Mouse (Mus musculus): ENCODE data around the gene Tescl. TPM values are rescaled to one million over a fixed set of nuclear protein-coding genes. Genes with fewer than 3 reads are reported as not detected.

The Tescl gene
- polyA plus RNA-seq, 1 experiment from 2014 or later, result not detected

DNA sequence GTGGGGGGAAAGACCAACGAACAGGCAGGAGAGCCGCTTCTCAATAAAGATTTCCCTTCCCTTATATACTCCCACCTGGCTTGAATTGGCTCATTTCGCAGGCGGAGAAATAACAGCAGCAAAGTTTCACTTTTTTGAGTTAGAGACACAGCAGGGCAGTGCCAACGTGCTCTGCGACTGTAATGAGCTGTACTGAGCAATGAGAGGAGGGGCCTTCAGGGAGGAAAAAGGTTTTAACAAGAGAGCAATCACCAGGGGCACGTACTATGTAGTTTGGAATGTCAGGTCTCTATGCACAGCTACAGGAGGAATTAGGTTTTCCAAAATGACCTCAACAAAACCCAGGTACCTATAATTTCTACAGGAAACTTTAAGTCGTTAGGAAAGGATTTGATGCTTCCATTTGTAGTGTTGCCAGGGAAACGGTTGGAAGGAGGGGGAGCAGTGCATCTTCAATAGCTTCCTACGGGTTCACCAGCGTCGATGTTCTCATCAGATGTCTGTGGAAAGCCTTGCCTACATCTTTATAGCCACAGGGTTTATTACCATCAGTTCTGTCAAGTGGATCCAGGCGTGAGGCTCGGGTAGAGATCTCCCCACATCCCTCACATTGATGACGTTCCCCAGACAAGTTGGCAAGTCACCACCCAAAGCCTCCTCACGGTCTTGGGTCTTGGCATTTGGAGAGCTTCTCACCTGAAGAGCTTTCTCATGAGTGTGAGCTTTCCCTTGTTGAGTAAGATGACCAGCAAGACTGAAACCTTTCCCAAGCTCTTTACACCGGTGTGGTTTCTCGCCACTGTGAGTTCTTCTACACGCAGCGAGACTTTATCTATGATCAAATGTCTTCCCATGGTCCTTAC, 7.2 kb downstream of the Tescl start:
- no peak overlapping the region for H3K9ac ChIP-seq
- no peak for ATAC-seq (ENCODE audit: insufficient read depth)
- H3K27me3 ChIP-seq, result peaks cover 22% of the 10 kb centered on the region
- H3K4me1 ChIP-seq (replicated peaks), result no peaks in the 10 kb centered on the region
- WGBS (ENCODE audit: insufficient replicate concordance), result 42% methylated on average over 20 of the region's 20 CpGs
- H3K27ac ChIP-seq (replicated peaks), result no peak overlapping the region
- peak overlapping the region; percentile 29; the same call in 1 of the 2 replicates for H3K4me2 ChIP-seq
- H3K4me3 ChIP-seq (replicated peaks), result no peak overlapping the region
- H3K9me3 ChIP-seq (replicated peaks), result no peaks in the 10 kb centered on the region
- H3K36me3 ChIP-seq (replicated peaks), result no peaks in the 10 kb centered on the region

DNA sequence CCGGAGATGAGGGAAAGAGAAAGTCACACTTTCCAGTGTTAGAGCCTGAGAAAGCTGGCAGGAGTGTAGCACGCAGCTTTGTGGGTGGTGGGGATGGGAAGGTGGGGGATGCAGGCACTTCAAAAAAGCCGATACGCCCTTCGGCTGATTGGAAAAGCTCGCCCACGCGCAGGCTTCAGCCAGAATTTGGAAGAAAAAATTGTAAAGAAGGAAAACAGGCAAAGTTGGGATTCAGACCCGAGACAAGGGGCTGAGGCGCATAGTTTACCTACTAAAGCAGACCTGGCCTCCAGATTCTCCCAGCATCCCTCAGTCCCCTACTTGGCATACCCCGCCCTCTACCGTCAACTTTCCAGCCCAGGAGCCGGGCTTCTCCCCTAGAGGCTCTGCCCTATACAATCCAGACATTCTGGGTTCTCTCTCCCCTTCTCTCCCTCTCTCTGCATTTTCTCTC, 8.0 kb downstream of the Tescl start:
- H3K4me3 ChIP-seq (replicated peaks), result no peak overlapping the region
- no peak for ATAC-seq (ENCODE audit: insufficient read depth)
- no peaks in the 10 kb centered on the region for H3K36me3 ChIP-seq (replicated peaks)
- no peaks in the 10 kb centered on the region for H3K4me1 ChIP-seq (replicated peaks)
- 16% methylated on average over 13 of the region's 13 CpGs for WGBS (ENCODE audit: insufficient replicate concordance)
- H3K4me2 ChIP-seq, result peak overlapping the region; percentile 29
- no peak overlapping the region for H3K27ac ChIP-seq (replicated peaks)
- H3K9ac ChIP-seq, result no peak overlapping the region
- H3K27me3 ChIP-seq, result peaks cover 22% of the 10 kb centered on the region
- no peaks in the 10 kb centered on the region for H3K9me3 ChIP-seq (replicated peaks)

DNA sequence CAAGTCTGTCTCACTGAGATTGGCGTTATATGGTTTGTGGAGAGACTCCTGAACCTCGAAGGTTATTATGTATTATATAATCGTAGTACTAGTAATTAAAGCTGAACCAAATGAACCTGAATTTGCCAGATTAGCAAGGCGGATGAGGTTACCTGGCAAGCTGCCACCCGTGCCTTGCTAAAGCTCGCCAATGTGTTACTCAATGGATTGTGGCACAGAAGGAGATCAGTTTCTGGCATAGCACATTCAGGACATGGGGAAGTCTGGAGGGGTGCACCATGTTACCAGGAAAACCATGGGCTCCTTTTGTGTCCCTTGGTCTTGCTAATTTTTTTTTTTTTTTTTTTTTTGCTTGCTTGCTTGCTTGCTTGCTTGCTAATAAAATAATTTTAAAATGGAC, 8.5 kb downstream of the Tescl start:
- no peak overlapping the region for H3K9ac ChIP-seq
- no peaks in the 10 kb centered on the region for H3K36me3 ChIP-seq (replicated peaks)
- H3K4me3 ChIP-seq (replicated peaks), result no peak overlapping the region
- ATAC-seq (ENCODE audit: insufficient read depth), result no peak
- no peaks in the 10 kb centered on the region for H3K4me1 ChIP-seq (replicated peaks)
- 74% methylated on average over 6 of the region's 6 CpGs for WGBS (ENCODE audit: insufficient replicate concordance)
- no peaks in the 10 kb centered on the region for H3K9me3 ChIP-seq (replicated peaks)
- H3K27me3 ChIP-seq, result peaks cover 22% of the 10 kb centered on the region
- H3K4me2 ChIP-seq, result no peak overlapping the region
- H3K27ac ChIP-seq (replicated peaks), result no peak overlapping the region

DNA sequence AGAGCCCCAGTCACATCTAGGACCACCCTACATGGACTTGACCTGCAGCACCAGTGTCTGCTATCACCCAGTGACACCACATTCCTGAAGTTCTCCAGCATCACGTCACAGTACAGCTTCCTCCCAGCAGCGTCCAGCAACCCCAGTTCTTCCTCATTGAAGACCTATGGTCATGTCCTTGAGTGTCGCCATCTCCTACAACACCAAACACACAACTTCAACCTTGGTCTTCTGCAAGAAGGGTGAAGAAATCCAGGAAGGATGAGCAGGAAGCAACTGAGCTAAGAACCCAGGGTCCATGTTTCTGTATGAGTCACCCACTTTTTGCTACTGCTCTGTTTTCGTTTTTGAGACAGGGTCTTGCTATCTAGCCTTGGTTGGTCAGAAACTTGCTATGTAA, 11.1 kb downstream of the Tescl start:
- no peak for ATAC-seq (ENCODE audit: insufficient read depth)
- Histone ChIP-seq H3K27me3 (peaks cover 22% of the 10 kb centered on the region), H3K27ac (replicated peaks) (no peak overlapping the region), H3K9ac (no peak overlapping the region), H3K4me3 (replicated peaks) (no peak overlapping the region), H3K36me3 (replicated peaks) (no peaks in the 10 kb centered on the region), H3K4me1 (replicated peaks) (no peaks in the 10 kb centered on the region), H3K9me3 (replicated peaks) (no peaks in the 10 kb centered on the region), H3K4me2 (no peak overlapping the region)
- WGBS (ENCODE audit: insufficient replicate concordance), result 68% methylated on average over 4 of the region's 4 CpGs

DNA sequence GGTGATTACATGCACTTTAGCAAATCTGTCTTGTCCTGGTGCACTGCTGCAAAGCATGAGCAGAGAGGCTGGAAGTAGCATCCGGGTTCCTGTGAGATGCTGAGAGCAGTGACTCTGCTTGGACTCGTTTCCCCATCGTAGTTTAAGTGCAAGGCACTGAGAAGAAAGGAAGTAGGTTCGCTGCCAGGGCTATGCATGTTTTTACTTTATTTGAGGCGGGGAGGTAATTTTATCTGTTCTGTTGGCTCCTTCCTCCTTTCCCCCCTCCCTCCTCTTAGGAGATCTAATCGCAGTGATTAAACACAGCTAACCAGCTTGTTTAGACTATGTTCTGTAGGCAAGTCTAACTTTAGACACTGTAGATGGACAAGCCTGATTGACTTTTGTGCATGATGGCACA, 14.8 kb downstream of the Tescl start:
- Histone ChIP-seq H3K4me1 (replicated peaks) (peaks cover 14% of the 10 kb centered on the region), H3K9me3 (replicated peaks) (no peaks in the 10 kb centered on the region), H3K9ac (no peak overlapping the region), H3K4me3 (replicated peaks) (no peak overlapping the region), H3K27me3 (no peaks in the 10 kb centered on the region), H3K36me3 (replicated peaks) (no peaks in the 10 kb centered on the region), H3K27ac (replicated peaks) (no peak overlapping the region), H3K4me2 (no peak overlapping the region)
- WGBS (ENCODE audit: insufficient replicate concordance), result 19% methylated on average over 6 of the region's 6 CpGs
- no peak for ATAC-seq (ENCODE audit: insufficient read depth)

DNA sequence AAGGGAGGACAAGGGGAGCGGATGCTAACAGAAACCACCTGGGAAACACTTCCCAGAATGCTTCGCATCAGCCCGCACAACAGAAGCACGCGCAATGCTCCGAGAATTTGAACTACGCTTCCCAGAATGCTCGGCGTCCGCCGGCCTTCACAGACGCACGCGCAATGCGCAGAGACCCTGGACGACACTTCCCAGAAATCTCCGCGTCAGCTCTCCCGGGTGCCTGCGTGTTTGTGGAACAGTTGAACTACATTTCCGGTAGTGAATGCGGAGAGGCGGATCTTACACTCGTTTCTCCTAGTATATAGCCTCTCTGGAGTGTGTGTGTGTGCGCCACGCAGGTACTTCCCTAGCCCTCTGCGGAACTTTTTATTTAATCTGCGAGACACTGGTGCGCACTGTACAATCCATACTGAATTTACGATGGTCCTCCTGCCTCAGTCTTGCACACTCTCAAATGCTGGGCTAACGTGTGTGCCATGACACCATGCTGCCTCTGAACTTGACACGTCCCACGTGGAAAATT, 17.1 kb downstream of the Tescl start, which contains the start of gene Zfp94:
Gene Zfp94 (minus strand): TSS at position 100 of the 526 bp plus-strand sequence.
- H3K27ac ChIP-seq (replicated peaks), result peak within 1 kb of the TSS; percentile 74
- WGBS (ENCODE audit: insufficient replicate concordance), result under 1% methylated on average over 33 of the region's 33 CpGs
- H3K27me3 ChIP-seq, result no peaks in the 10 kb centered on the region
- peak within 1 kb of the TSS; percentile 71 for H3K4me3 ChIP-seq (replicated peaks)
- peak within 1 kb of the TSS; percentile 62 for H3K9ac ChIP-seq
- H3K4me2 ChIP-seq, result peak within 1 kb of the TSS; percentile 88
- no peaks in the 10 kb centered on the region for H3K36me3 ChIP-seq (replicated peaks)
- H3K4me1 ChIP-seq (replicated peaks), result peaks cover 14% of the 10 kb centered on the region
- ATAC-seq (ENCODE audit: insufficient read depth), result peak; percentile 91
- H3K9me3 ChIP-seq (replicated peaks), result no peaks in the 10 kb centered on the region

DNA sequence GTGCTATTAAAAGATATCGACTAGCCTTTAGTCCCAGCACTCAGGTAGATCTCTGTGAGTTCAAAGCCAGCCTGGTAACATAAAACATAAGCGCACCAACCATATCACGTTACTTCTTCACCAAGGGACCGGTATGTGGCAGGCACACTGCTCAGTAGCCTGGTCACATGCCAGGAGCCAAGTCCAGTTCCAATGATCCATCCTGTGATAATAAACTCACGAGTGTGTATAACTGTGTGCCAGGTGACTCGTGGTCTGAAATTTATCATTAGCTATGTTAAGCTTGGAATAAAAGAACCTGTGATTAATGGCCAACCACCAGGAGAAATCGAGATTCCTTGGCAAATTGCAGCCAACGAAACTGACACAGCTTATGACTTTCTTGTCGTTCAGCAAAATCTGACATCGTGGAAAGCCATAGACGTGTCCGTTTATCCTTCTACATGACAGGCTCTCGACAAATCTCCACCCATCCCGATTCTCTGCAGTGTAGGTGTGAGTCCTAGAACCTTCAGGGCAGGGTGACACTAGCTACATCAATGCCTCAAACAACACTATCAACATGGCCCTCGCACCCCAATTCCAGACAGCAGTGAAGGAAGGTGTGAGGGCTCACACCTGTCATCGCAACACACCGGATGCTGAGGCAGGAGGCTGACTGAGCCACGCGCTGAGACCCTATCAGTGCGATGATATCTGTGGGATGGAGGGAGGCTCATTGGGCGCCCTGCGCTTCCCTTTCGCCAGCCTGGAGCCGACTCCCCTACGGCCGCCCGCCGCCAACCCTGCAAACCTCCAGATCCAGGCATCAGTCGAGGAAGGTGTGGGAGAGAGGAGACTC, 17.8 kb downstream of the Tescl start:
- Histone ChIP-seq H3K9me3 (replicated peaks) (no peaks in the 10 kb centered on the region), H3K27ac (replicated peaks) (0 out of 2 replicates have a peak overlapping the region, but pooled peaks have one; percentile 34), H3K4me1 (replicated peaks) (peaks cover 14% of the 10 kb centered on the region), H3K4me2 (peak overlapping the region; percentile 88), H3K4me3 (replicated peaks) (peak overlapping the region; percentile 71), H3K27me3 (no peaks in the 10 kb centered on the region), H3K36me3 (replicated peaks) (0 out of 2 replicates have a peak, but pooled peaks cover 4% of the 10 kb centered on the region), H3K9ac (peak overlapping the region; percentile 62)
- ATAC-seq (ENCODE audit: insufficient read depth), result peak; percentile 59; the same call in 1 of the 2 replicates
- 25% methylated on average over 29 of the region's 29 CpGs for WGBS (ENCODE audit: insufficient replicate concordance)

DNA sequence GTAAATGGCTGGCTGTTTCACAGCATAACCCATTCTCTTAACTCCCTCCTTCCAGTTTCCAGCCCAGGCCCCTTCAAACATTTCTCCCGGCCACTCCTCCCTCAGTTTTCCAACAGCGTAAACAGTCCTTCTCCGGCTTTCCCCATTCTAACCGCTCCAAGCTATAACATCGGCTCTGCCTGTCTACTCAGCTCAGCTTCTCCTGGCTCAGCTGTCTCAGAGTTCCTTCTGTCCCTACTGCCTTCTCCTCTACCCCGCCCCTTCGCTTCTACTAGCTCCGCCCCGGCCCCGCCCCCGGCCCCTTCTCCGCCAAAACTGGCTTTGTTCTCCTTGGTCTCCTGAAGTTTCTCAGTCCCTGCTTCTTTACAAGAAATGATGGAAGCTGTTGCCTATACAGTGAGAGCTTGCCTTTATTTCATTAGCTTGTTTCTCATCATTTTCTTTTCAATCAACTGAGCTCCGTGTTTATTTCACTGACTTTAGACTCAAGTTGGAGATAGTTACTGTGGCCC, 32.9 kb downstream of the Tescl start, which contains the start of gene Zfp61:
Gene Zfp61 (minus strand): TSS at position 462 of the 512 bp plus-strand sequence.
- H3K4me1 ChIP-seq (replicated peaks), result peaks cover 33% of the 10 kb centered on the region
- H3K4me2 ChIP-seq, result peak within 1 kb of the TSS; percentile 88
- H3K9me3 ChIP-seq (replicated peaks), result no peaks in the 10 kb centered on the region
- H3K4me3 ChIP-seq (replicated peaks), result peak within 1 kb of the TSS; percentile 68
- 0 out of 2 replicates have a peak, but pooled peaks cover under 1% of the 10 kb centered on the region for H3K36me3 ChIP-seq (replicated peaks)
- peak within 1 kb of the TSS; percentile 49 for H3K9ac ChIP-seq
- no peaks in the 10 kb centered on the region for H3K27me3 ChIP-seq
- peak within 1 kb of the TSS; percentile 1; the same call in 1 of the 2 replicates for H3K27ac ChIP-seq (replicated peaks)
- 1% methylated on average over 13 of the region's 13 CpGs for WGBS (ENCODE audit: insufficient replicate concordance)
- peak; percentile 47; the same call in 1 of the 2 replicates for ATAC-seq (ENCODE audit: insufficient read depth)

DNA sequence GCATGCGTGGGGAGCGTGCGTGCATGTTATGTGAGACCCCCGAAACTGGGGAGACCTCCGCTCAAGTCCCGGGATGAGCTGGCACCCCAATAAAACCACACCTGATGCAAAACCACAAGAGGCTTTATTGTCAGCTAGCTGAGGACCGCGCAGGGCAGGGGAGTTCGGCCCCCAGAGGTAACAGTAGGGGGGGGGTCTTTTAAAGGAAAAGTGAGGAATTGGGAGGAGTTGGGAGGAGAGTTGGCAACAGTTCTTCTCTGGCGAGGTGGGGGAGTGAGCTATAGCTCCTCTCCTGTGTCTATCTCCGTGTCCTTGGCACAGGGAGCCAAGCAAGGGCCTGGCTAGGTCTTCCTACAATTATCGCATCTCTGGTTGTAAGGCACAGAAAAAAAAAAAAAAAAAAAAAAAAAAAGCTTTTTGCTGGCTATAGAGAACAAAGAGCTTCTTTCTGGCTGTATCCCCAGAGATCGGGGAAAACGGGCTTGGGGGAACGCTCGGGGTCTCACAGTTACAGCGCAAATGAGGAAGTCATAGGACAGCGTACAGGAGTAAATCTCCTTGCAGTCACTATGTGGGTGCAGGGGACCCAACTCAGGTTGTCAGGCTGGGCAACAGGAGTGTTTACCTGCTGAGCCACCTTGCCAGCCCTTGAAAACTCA, 33.8 kb downstream of the Tescl start:
- ATAC-seq (ENCODE audit: insufficient read depth), result no peak
- Histone ChIP-seq H3K27ac (replicated peaks) (0 out of 2 replicates have a peak overlapping the region, but pooled peaks have one; percentile 1), H3K27me3 (no peaks in the 10 kb centered on the region), H3K36me3 (replicated peaks) (peaks cover 9% of the 10 kb centered on the region; the same call in 1 of the 2 replicates), H3K9me3 (replicated peaks) (no peaks in the 10 kb centered on the region), H3K4me1 (replicated peaks) (peaks cover 33% of the 10 kb centered on the region), H3K4me3 (replicated peaks) (peak overlapping the region; percentile 68), H3K4me2 (peak overlapping the region; percentile 88), H3K9ac (peak overlapping the region; percentile 39)
- WGBS (ENCODE audit: insufficient replicate concordance), result 2% methylated on average over 18 of the region's 18 CpGs
